Mouse (Mus musculus): ENCODE measurements around the gene Cops8.

DNA sequence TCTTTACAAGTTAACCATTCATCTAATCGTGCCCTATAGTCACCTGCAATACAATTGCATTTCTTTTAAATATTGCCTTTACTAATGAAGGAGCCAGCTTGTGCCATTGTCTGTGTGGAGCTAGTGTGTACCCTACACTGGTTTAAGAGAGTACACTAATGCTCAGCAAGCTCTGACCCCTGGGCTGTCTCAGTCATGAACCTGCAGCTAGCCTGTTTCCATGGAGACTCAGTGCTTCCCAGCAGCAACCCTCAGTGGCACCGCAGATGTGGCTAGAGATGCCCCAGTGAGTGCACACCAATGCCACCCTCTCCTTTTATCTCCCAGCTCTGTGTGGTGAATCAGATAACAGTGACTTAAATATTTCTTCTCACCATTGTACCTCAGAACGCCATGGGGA is 27.9 kb upstream of the Cops8 start:
- TF ChIP-seq POLR2A (IDR thresholded peaks at IDR 0.05; ENCODE audit: insufficient read depth, low read length) (no peak), CTCF (IDR thresholded peaks at IDR 0.05; ENCODE audit: low read depth, low read length) (no peak), EP300 (IDR thresholded peaks at IDR 0.05; ENCODE audit: insufficient read depth, low read depth, low read length) (no peak)
